Mouse (Mus musculus): Measurements from ENCODE around the gene Fzr1.

Gene Fzr1

DNA sequence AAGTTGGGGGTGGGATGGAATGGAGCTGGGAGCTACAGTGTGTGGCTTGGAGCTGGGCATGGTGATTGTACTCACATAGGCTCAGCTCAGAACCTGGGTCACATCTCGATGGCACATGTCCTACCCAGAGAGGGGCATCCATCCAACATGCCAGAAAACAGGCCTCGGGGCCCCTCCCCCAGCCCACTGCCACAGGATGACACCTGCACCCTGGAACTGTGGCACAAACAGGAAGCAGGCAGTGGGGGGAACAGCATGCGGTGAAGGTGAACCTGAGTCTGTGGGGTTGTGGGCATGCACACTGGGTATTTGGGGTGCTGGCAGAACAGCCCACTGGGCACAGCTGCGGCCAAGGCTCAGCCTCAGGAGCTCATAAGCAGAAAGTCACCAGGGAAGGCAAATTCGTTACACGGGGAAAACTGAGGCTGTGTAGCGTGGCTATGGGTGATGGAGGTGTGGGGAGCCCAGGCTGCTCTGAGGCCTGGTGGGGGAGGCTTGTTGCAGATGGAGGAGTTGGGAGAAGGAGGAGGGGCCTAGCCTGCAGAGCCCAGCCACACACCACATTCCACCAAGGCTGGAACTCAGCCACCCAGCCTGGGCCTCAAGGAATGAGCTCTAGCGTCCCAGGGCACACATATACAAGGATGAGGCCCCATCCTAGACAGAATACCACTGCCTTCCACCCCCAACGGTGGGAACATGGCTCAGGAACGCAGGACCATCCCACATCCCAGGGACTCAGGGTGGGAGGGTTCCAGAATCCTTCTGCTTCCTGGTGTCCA is 48.9 kb downstream of the Fzr1 start:
- DNase-seq (ENCODE audit: low spot score in 2 of 2) = no peak

DNA sequence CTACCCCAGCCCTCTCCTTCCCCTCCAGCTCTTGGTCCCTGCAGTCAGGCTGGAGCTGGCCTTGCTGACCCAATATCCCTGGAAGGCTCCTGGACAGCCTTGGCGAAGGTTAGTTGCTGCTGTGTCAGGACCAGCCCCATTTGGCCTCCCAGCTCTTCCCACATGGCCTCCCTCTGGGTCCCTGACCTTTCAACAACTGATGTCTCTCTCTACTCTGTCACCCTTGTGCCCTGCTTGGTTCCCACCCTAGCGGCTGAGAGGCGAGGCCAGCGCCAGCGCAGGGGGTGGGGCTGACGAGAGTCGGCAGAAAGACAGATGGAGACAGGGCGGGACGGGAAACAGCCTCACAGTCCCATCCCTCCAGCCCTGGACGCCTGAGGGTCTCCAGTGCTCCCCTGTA is 49.9 kb downstream of the Fzr1 start, which contains the start of gene Tbxa2r:
Tbxa2r (plus strand) TSS at position 346 of the 400 bp plus-strand sequence.
- DNase-seq (ENCODE audit: low spot score in 2 of 2) = peak; percentile 66 to 81

- DNase-seq (ENCODE audit: low spot score in 2 of 2) = no peak
These were observed 50.4 kb downstream of the Fzr1 start for GRCm38 (mm10) chr10:81327959-81328358.

- DNase-seq (ENCODE audit: low spot score in 2 of 2) = no peak
These were observed 51.5 kb downstream of the Fzr1 start for GRCm38 (mm10) chr10:81326858-81327257.

DNA sequence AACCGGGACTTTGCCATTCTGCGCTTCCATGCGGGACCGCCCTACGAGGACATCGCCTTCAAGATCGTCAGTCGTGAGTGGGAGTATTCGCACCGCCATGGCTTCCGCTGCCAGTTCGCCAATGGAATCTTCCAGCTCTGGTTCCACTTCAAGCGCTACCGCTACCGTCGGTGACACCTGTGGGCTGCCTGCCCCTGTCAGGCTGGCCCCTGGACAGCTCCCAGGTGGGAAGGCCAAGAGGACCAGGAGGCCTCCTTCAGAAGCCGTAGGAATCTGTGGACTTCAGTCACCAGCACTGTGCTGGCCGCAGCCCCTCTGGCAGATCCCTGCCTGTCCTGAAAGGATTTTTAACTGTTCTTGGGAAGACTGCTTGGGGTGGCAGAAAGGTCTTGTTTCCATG is 52.5 kb downstream of the Fzr1 start:
- no peak for DNase-seq (ENCODE audit: low spot score in 2 of 2)

DNA sequence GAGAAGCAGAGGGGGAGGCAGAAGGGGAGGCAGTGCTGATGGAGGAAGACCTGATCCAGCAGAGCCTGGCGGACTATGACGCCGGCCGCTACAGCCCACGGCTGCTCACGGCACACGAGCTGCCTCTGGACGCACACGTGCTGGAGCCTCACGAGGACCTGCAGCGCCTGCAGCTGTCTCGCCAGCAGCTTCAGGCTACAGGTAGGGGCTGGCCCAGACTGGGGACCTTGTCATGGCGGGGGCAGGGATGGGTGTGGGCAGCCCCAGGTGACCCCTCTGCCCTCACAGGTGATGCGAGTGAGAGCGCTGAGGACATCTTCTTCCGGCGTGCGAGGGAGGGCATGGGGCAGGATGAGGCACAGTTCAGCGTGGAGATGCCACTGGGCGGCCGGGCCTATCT is 53.1 kb downstream of the Fzr1 start:
- no peak for DNase-seq (ENCODE audit: low spot score in 2 of 2)

GRCm38 (mm10) chr10:81323791-81324530 is 54.4 kb downstream of the Fzr1 start:
- DNase-seq (ENCODE audit: low spot score in 2 of 2) = no peak

- DNase-seq (ENCODE audit: low spot score in 2 of 2) = no peak
These were observed 55.1 kb downstream of the Fzr1 start for GRCm38 (mm10) chr10:81323141-81323775.

GRCm38 (mm10) chr10:81322444-81322843 is 55.9 kb downstream of the Fzr1 start:
- no peak for DNase-seq (ENCODE audit: low spot score in 2 of 2)

DNA sequence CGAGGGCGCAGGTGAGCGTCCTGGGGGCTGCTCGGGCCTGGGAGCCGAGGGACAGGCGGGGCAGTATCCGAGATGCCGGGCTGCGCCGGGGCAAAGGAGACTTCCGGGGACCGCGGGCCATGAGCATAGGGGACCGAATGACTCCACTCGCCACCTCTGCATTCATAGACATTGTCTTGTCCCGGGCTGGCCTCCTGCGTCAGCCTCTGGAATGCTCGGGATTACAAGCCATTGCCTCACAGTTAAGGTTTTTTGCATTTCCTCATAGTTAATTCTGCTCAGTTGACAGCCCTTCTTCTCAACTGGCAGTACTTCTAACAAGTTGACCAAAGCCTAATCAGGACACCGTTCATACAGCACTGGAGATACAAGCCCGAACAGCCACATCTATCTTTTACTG is 56.9 kb downstream of the Fzr1 start:
- no peak for DNase-seq (ENCODE audit: low spot score in 2 of 2)

GRCm38 (mm10) chr10:81320550-81321347 is 57.6 kb downstream of the Fzr1 start, which contains the start of gene Cactin:
Gene Cactin (plus strand): TSS chr10:81321103.
- peak; percentile 98 to 99 for DNase-seq (ENCODE audit: low spot score in 2 of 2)

- DNase-seq (ENCODE audit: low spot score in 2 of 2) = peak in 1 of 2 experiments; percentile 94
These were observed 58.4 kb downstream of the Fzr1 start for GRCm38 (mm10) chr10:81319741-81320549.

GRCm38 (mm10) chr10:81319330-81319699 is 59.0 kb downstream of the Fzr1 start:
- DNase-seq (ENCODE audit: low spot score in 2 of 2) = no peak

DNA sequence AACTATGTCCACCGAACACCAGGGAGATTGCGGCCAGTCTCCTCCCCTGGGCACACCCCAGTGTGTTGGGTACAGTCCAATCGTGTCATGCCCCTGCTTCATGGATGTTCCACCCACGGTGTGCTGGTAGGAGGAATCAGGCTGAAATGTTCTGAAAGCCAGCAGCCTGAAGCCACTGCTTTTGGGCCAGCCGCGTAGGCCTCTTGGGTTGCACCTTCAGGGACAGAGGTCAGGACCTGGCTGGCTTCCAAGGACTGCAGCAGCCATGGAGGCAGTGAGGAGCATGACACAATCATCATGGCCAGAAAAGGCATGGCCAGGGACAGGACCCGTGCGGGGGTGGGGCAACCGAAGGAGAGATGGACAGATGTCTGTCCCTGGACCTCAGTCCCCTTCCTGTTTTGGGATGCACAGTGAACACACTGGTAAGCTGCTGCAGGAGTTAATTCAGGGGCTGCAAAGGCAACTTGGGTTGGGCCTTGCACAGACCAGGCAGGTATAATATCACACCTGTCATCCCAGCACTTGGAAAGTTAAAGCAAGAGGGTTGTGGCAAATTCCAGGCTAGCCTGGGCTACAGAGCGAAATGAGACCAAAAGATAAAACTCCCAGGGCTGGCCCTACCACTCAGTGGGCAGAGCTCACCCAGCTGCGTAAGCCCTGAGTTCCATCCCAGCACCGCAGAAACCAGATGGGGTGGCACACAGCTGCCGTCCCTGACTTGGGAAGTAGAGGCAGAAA is 59.6 kb downstream of the Fzr1 start:
- no peak for DNase-seq (ENCODE audit: low spot score in 2 of 2)

- no peak for DNase-seq (ENCODE audit: low spot score in 2 of 2)
These were observed 61.0 kb downstream of the Fzr1 start for GRCm38 (mm10) chr10:81317273-81317672.

- no peak for DNase-seq (ENCODE audit: low spot score in 2 of 2)
These were observed 61.8 kb downstream of the Fzr1 start for GRCm38 (mm10) chr10:81316338-81317060.
